Mouse (Mus musculus) lung, adult 2 months (tissue): ENCODE measurements around the gene Slc25a33. TPM values are rescaled to one million over a fixed set of nuclear protein-coding genes. Genes with fewer than 3 reads are reported as not detected.

ENCODE experiments used
- DNase-seq: peaks from one replicate; pipeline ENCODE4 v3.0.0; 2022
- H3K4me1 ChIP-seq: fragments of 200-500 bp; 2 replicates; pipeline ENCODE4 v1.6.1; 2011; ENCODE audit warnings: low read length; ENCODE audit not compliant: control insufficient read depth, insufficient read depth
- H3K4me3 ChIP-seq: fragments of 200-500 bp; replicated peaks from 2 replicates; pipeline ENCODE3; 2011; ENCODE audit warnings: low read depth, mild to moderate bottlenecking, control low read depth, low read length; ENCODE audit errors: extremely low read depth
- CTCF ChIP-seq: fragments of 200-500 bp; IDR thresholded peaks from 2 replicates; pipeline ENCODE4 v1.5.1; 2011; ENCODE audit warnings: mild to moderate bottlenecking, low read length, control low read depth; ENCODE audit not compliant: insufficient read depth
- POLR2A ChIP-seq: fragments of 200-500 bp; IDR thresholded peaks from 2 replicates; pipeline ENCODE4 v1.6.1; 2011; ENCODE audit warnings: low read depth, mild to moderate bottlenecking, control low read depth, low read length, borderline replicate concordance; ENCODE audit errors: extremely low read depth
- WGBS: fragments of 180-500 bp; shearing (Covaris S2); methylation state at CpG from one replicate; pipeline ENCODE4 v1.1.7; 2018; 5-methylcytosine and 5-hydroxymethylcytosine counted together
- polyA plus RNA-seq: library from polyadenylated mRNA; depleted of rRNA; stranded (reverse); fragments of >200 nt; gene quantifications from 2 replicates; pipeline ENCODE4 v1.2.3, GENCODE M21; 2012

Slc25a33 gene
- polyA plus RNA-seq, 1 experiment = 9.5 TPM

- TF ChIP-seq CTCF = no peak
- no peak for TF ChIP-seq POLR2A
- H3K4me3 ChIP-seq = no peak overlapping the region
- H3K4me1 ChIP-seq = peaks cover 11% of the 10 kb centered on the region
- DNase-seq = no peak
- 89% methylated on average over 7 of the region's 7 CpGs for WGBS
Measured at GRCm38 (mm10) chr4:149740301-149740700, 33.8 kb downstream of the Slc25a33 start.

DNA sequence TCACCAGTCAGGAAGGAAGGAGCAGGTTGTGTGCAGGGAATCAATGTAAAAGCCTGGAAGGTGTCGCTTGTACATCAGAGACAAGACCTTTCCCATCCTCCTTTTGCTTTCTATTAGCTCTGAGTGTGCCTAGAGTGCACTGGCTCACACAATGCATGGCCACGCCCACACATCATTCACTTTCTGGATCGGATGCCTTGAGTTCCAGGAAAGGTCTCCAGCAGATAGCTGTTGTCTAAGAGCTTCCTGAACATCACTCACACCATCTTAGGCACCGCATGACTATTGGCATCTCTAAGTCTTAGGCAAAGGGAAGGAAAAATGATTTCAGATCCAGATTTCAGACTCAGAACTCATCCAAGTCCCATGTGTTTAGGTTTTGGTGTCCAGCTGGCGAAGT lies 34.6 kb downstream of the Slc25a33 start:
- peaks cover 11% of the 10 kb centered on the region for H3K4me1 ChIP-seq
- no peak overlapping the region for H3K4me3 ChIP-seq
- WGBS = 53% methylated on average over 5 of the region's 5 CpGs
- TF ChIP-seq CTCF = no peak
- no peak for TF ChIP-seq POLR2A
- no peak for DNase-seq

- 1% methylated on average over 93 of the region's 97 CpGs for WGBS
- Histone ChIP-seq H3K4me3 (peak within 1 kb of the TSS; percentile 81), H3K4me1 (peaks cover 11% of the 10 kb centered on the region)
- DNase-seq = peak; percentile 91
- 0 out of 2 replicates have a peak, but pooled peaks have one; percentile 4 for TF ChIP-seq POLR2A
- TF ChIP-seq CTCF = peak; percentile 43
Measured at GRCm38 (mm10) chr4:149737383-149738324, 36.4 kb downstream of the Slc25a33 start, which contains the start of gene Tmem201. TSS of gene Tmem201 (minus strand) at chr4:149738044.

- 12% methylated on average over 4 of the region's 4 CpGs for WGBS
- peak; percentile 18 for DNase-seq
- Histone ChIP-seq H3K4me1 (peaks cover 11% of the 10 kb centered on the region), H3K4me3 (peak overlapping the region; percentile 6)
- no peak for TF ChIP-seq CTCF
- TF ChIP-seq POLR2A = no peak
Measured at GRCm38 (mm10) chr4:149736581-149736980, 37.5 kb downstream of the Slc25a33 start.

DNA sequence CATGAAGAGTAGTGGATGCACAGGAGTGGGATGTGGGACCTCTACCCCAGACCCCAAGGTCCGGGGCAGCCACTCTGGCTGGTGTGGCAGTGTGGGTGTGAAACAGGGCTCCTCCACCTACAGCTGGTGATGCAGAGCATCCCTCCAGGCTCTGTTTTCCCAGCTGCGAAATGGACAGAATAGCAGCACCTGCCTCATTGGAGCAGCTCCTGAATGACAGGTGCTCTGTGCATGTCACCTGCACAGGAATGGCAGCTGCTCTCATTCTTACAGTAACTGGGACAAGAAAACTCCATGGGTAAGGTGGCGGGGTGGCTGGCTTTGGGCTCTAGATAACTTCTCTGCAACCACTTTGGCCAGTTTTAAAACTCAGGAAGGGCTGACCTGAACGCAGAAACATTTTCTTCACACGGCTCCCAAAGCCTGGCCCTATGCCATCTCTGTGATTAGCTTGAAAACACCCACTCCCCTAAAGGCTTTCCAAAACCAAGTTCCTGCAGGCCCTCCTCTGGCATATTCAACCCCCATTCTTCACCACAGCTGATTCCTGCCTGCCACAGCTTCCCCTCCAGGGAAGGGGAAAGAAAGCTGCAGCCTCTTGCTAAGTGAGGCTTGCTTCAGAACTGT lies 38.3 kb downstream of the Slc25a33 start:
- Histone ChIP-seq H3K4me1 (peaks cover 11% of the 10 kb centered on the region), H3K4me3 (no peak overlapping the region)
- TF ChIP-seq POLR2A (no peak), CTCF (no peak)
- no peak for DNase-seq
- 67% methylated on average over 5 of the region's 5 CpGs for WGBS

DNA sequence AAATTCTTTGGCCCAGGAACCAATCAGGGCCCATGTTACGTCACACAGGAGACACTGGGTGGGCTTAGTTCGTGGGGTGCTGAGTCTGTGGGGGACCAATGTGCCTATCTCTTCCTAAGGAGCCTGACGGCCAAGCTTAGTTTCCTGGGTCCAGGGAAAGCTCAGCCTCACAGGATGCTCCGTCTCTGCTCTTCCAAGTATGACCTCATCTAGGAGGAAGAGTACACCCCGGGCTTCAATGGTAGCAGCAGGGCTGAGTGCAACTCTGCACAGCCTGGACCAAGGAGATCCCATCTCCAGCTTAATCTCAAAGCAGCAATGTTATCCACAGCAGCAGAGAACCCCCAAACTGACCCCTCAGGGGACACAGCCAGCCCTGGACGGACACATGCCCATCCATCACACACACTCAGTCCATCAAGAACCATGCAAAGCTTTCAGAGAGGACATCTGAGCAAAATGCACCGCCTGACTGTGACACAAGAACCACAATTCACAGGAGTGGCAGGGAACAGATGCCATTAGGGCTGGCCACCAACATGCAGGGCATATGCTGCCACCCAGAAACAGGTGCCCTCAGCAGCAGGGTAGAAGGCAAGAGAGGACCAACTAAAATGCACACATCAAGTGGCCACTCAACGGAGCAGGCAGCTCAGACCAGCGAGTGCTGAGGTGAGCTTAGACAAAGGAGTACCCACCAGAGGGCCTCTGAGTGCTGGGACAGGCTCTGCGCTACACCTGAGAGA lies 39.2 kb downstream of the Slc25a33 start:
- no peak for DNase-seq
- 71% methylated on average over 10 of the region's 10 CpGs for WGBS
- peaks cover 11% of the 10 kb centered on the region for H3K4me1 ChIP-seq
- TF ChIP-seq CTCF (no peak), POLR2A (no peak)
- H3K4me3 ChIP-seq = no peak overlapping the region

DNA sequence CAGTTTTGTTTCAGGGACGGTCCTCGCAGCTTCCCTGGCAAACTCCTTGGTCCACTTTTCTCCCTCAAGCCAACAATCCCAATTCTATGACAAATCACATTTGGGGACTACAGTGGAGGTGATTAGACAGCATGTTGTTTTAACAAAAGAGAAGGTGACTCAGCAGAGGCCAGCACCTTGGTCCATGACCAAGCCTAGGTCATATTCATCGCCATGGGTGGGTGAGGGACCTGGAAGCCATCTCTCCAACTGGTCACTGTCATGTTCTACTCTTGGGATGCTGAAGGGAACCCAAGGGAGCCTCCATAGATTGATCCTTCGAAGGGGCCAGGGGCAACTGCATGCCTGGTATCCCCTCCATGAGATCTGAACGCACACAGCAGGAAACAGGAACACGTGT lies 39.8 kb downstream of the Slc25a33 start:
- no peak for DNase-seq
- Histone ChIP-seq H3K4me1 (peaks cover 11% of the 10 kb centered on the region), H3K4me3 (no peak overlapping the region)
- no peak for TF ChIP-seq POLR2A
- TF ChIP-seq CTCF = no peak
- WGBS = 77% methylated on average over 6 of the region's 6 CpGs

DNA sequence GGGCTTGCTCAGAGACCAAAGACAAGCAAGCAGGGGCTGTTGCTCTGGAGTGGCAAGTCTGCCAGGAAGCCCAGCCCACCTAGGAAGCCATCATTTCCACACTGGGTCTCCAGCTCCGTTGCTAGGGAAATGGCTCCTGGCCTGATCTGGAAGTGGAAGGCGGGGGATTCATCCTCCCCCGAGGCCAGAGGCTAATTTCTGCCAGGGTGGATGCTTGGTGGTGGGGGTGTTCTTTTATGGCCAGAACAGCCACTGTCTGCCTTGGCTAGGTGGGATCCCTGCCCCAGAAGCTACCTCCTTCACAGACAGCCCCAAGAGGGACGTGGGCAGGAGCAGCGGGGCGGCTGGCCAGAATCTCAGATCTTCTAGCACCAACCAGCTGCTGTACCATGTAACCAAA lies 40.3 kb downstream of the Slc25a33 start:
- peaks cover 11% of the 10 kb centered on the region for H3K4me1 ChIP-seq
- TF ChIP-seq CTCF = no peak
- no peak for TF ChIP-seq POLR2A
- no peak overlapping the region for H3K4me3 ChIP-seq
- WGBS = 61% methylated on average over 6 of the region's 6 CpGs
- no peak for DNase-seq

- Histone ChIP-seq H3K4me1 (peaks cover 11% of the 10 kb centered on the region), H3K4me3 (no peak overlapping the region)
- 39% methylated on average over 10 of the region's 10 CpGs for whole genome bisulfite sequencing
- TF ChIP-seq POLR2A (no peak), CTCF (no peak)
- no peak for DNase-seq
Measured at GRCm38 (mm10) chr4:149732800-149733199, 41.3 kb downstream of the Slc25a33 start.

DNA sequence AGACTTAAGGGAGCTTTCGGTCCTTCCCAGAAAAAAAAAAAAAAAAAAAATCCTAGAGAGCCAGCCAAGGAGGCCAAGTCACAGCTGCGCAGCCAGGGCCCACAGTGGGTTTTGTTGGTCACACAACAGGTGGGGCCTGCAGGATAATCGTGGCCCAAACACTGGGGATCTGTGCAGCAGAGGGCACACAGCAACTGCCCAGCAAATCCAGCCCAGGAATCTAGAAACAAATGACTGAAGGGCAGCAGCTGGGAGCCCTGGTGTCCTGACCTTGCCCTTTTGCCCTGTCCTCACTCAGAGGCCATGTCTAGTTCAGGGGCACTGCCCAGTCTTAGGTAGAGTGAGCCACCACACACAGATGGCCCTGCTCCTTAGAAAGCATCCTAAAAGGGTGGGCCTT lies 41.8 kb downstream of the Slc25a33 start:
- Histone ChIP-seq H3K4me1 (peaks cover 10% of the 10 kb centered on the region), H3K4me3 (no peak overlapping the region)
- 75% methylated on average over 3 of the region's 3 CpGs for WGBS
- DNase-seq = no peak
- no peak for TF ChIP-seq CTCF
- TF ChIP-seq POLR2A = no peak
